Mouse (Mus musculus): Measurements from ENCODE around the gene Cacna2d1.

The Cacna2d1 gene

DNA sequence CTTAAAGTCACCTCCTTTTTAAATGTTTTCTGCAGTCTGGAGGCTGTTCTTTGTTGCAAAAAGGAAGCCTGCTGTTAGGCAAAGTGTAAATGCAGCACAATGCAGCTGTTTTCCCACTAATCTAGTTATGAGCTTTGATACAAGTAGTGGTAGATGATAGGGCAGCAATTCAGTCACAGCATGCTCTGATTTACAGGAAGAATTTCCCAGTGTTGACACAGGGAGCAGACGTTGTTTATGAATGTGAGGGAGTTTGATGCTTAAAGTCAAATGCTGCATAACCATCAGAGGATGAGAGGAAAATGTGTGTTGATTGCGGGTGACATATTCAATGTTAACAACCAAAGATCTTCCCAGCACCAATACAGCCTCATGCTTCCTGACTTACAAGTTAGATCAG, 342.6 kb downstream of the Cacna2d1 start:
- no peak for DNase-seq (ENCODE audit: low spot score in 2 of 2)

DNA sequence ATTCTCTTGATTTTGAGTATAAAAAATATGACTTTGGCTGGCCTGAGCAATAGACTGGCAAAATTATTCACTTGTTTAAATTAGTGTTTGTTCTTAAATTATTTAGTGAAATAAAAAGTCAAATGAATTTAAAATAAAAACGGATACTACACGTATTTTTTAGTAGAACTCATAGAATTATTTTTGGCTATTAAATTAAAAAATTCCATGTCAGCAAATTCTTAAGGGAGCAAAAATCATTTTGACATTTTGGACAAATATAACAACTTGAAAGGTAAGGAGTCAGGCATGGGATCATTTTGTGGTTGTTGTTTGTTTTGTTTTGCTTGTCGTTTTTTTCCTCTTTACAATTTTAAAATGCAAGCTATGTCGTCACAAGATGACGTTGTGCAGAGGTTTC, 346.7 kb downstream of the Cacna2d1 start:
- no peak for DNase-seq (ENCODE audit: low spot score in 2 of 2)

DNA sequence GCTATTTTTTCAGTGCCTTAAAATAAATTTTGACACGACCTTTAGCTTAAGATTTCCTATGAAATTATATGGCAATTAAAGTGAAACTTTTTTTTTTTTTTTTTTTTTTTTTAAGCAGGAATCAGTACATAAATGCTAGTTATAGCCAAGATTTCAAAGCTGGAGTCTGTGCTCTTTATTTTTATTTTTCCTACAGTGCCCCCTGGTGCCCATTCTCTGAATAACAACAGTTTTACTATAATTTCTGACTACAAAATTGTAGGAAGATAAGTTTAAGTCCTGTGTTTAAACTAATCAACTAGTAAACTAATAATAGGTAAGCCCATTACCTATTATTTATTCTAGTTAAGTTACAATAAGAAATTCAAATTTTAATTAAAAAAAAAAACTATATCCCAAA, 358.7 kb downstream of the Cacna2d1 start:
- DNase-seq (ENCODE audit: low spot score in 2 of 2), result no peak

DNA sequence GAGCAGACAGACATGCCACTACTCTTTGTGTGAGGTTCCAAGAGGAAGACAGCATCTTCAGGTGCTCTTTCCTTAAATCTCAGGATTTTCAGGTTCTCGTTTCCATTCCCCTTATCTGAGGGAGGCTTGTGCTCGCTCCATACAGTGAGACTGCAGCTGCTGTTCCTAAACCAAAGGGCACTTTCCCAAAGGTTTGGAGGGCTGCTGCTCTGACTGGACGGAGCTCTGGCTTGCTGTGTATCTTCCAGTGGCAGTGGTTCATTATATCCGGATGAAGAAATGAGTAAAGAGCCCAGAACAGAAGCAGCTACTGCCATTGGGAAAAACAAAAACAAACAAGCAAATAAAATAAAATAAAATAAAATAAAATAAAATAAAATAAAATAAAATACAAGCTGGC, 359.3 kb downstream of the Cacna2d1 start:
- DNase-seq (ENCODE audit: low spot score in 2 of 2), result no peak

DNA sequence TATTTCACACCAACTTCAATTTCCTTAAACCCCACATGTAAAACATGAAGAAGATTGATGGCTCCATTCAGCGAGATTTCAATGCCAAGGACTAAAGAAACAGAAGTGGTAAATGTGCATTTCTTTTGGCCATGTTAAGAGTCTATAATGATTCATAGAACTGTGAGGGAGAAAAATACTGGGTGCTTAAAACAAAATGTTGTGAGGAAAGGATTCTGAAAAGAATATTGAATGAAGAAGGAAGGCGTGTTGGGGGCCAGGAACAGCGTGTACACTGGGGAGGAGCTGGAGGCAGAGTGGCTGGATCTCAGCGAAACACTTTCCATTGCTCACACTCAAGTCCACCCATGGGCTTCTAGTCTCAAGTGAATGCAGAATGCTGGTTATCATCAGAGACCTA, 360.2 kb downstream of the Cacna2d1 start:
- no peak for DNase-seq (ENCODE audit: low spot score in 2 of 2)

DNA sequence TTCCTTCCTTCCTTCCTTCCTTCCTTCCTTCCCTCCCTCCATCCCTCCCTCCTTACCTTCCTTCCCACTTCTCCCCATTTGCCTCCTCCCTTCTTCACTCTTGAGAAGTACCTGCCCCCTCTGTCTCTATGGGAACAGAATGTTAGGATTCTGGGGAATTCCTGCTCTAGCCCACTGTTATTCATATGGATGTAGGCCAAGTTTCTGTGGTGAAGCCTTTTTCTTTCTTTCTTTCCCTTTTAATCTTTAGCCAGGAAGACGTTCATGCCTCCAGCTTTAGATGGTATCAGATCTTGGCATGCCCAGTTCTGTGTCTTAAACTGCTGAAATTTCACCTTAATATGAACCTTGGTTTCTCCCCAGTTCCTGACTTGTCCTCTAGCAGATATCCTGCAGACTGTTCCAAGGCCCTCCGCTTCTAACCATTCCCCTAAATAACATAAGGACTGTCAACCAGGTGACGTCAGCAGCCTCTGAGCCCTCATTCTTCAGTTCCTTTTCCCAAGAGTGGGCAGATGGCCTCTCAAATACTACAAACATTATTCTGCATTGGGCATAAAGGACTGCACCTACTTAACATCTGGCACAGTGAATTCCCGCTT, 362.8 kb downstream of the Cacna2d1 start:
- DNase-seq (ENCODE audit: low spot score in 2 of 2), result no peak

DNA sequence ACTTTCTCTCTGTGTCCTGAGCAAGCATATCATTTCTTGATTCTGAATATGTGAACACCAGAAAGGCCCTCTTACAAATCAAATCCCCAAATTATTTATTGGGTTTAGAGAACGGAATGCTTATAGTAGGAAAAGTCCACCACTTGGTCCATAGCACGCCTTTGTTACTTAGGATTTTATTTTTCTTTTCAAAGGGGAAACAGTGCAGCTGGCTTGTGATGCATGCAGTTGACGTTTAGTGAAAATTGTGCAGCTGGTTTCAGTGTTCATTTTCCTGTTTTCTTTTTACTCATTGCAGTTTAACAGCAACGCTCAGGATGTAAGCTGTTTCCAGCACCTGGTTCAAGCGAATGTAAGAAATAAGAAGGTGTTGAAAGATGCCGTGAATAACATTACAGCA, 365.1 kb downstream of the Cacna2d1 start:
- DNase-seq (ENCODE audit: low spot score in 2 of 2), result no peak

DNA sequence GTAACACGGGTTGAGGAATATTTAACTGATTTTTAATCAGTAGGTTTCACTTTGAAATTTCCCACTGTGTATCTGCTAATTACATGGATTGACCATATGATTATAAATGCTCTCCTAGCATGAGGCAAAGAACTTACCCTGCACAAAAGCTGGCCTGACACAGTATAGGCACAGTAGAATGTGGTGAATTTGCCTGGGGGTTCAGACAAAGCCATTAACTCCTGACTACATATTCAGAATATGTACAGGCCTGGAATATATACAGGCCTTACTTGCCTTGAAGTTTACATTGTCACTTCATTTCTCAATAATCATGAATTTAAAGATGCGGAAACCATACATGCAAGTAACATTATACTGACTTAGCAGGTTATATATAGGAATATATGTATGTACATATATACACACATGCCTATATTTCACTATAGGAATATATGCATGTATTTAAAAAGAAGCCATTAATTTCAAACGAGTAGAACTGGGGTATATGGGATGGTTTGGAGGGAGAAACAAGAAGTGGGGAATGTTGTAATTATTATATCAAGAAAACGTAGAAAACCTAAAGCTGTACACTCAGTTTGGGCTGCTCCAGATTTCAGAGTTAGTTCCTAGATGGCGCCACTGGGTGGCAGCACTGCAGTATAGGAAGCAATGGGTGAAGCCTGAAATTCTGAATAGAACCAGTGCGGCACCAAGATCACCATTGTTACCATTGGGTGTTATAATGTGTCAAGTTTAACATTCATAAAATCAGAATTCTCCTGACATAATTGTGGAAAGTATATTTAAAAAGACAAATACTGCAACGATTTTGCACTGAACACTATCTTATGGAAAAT, 374.9 kb downstream of the Cacna2d1 start:
- peak; percentile 4 to 37 for DNase-seq (ENCODE audit: low spot score in 2 of 2)

DNA sequence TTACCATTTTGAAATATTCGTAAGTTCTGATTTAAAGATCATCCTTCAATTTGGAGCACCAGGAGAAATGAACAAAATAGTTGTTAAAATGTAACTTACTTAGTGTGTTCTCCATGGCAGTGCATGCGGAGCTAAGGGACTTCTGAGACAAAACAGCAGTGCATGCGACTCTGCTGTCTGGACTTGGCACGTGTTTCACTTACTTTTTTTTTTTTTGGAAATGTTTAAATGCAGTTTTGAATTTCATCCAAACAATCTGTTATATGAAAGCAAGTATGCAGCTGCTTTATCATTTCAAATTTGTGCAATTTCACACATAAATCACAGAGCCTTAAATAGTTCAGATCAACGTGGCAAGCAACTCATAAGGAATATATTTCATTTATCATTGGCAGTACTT, 379.8 kb downstream of the Cacna2d1 start:
- no peak for DNase-seq (ENCODE audit: low spot score in 2 of 2)

DNA sequence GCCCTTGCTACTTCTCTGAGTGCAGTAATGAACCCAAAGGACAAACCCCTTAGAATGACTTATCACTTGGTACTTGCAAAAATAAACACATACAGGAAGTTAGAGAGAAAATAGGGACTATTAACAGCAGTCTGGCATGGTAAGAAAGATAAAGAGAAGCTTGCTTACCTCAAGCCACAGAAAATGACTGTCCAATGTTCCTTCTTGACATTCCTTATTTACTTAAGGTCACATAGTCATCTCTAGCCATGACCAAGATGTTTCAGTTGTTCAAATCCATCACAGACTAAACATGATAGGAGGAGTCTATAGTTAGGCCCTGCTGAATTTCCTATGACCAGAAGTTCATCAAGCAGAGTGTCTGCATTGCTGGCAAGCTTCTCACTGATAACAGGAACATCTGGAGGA, 381.5 kb downstream of the Cacna2d1 start:
- no peak for DNase-seq (ENCODE audit: low spot score in 2 of 2)

DNA sequence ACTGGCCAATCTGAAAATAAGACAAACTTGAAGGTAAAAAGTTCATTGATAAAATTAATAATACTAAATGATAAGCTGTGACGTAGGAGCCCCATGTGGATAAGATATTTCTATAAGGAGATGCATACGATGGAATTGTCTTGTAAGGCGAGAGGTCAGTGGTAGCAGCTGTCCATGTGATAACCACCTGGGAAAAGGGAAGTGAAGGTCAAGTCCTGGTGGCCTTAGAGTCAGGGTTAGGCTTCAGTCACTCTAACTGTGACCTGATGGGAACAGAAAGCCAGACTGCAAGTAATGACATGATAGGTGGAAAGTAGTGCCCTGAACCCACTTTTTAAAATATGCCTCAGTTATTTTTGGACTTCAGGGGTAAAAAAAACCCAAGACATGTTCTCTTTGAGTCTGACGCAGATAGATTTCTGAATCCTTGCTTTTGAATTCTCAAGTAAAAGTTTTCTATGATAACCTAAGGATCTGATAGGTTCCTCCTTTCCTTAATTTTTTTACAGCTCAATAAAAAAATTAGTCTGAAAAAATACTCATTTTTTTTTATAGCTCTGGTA, 383.3 kb downstream of the Cacna2d1 start:
- DNase-seq (ENCODE audit: low spot score in 2 of 2), result no peak

DNA sequence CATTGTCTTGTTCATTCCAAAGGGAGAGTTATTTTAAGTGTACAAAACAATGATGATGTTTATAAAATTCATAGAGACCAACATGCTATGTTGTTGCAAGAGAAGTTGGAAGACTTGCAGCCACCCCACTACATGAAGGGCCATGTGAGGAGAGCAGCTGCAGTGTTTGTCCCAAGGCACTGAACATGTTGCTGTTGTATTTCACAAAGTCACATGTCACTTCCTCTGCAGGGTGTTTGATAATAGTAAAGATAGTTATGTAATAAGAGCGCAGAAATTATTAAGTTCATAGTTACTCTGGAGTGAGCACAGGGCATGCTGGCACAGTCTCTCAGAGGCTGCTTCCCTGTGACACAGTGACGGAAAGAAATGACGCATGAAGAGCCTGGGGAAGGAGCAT, 392.1 kb downstream of the Cacna2d1 start:
- DNase-seq (ENCODE audit: low spot score in 2 of 2), result no peak

DNA sequence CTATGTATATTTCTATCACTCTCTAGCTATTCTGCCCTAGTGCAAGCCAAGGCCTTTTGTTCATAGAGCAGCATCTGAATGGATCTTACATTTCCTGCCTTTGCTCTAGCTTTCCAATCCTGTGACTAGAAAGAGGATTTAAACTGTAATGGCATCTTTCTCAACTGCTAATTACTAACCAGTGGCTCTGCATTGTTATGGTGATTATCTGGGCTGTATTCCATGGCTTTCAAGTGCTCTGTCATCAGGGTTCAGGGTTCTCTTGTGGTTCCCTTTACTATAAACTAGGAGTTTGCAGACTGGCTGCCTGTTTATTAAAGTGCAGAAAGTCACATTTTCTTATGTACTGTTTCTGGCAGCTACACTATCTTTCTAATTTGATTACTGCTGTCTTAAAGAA, 410.9 kb downstream of the Cacna2d1 start:
- DNase-seq (ENCODE audit: low spot score in 2 of 2), result no peak

DNA sequence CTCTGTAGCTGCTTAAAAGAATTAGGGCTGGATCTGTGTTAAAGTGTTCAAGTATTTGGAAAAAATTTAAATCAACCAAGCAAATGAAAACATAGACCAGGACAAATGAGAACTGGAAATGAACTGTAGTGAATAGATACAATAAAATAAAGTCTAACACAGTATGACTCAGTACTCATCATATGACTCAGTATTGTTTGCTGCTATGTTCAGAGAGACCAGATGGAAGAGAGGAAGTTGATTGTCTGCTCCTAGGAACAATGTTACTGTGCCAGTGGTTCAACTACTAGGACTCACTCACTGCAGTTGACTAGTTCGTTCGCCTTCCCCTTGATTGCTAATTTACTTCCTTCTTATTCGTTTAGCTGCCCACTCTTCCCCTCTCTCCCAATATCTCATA, 421.3 kb downstream of the Cacna2d1 start:
- no peak for DNase-seq (ENCODE audit: low spot score in 2 of 2)

DNA sequence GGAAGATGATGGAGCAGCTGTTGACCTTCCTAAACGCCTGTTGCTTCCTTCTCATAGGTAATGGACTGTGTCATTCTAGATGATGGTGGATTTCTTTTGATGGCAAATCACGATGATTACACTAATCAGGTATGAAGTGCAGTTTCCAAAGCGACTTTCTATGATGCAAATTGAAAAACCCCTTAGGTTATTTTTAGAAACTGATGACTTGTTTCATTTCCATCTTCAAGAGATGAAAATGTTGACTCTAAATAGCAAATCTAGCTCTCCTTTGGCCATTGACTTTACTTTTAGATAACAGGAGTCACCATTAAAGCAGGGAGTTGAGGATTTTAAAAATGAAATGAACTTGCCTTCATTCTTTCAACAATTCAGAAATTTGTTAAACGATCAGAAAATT, 423.2 kb downstream of the Cacna2d1 start:
- no peak for DNase-seq (ENCODE audit: low spot score in 2 of 2)

DNA sequence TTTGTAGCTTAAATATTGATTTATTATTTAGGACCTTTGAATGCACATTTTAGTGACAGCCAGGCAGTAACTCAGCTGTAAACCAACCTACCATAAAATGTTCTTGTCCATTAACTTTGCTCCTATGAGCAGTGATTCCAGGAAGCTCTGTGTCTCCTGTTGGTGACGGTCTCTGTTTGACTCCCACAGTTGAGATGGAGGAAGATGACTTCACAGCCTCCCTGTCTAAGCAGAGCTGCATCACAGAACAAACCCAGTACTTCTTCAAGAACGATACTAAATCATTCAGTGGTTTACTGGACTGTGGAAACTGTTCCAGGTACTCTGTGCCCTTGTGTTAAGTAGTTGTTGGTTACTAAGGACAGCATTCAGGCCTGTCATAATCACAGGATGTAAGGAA, 427.6 kb downstream of the Cacna2d1 start:
- no peak for DNase-seq (ENCODE audit: low spot score in 2 of 2)

DNA sequence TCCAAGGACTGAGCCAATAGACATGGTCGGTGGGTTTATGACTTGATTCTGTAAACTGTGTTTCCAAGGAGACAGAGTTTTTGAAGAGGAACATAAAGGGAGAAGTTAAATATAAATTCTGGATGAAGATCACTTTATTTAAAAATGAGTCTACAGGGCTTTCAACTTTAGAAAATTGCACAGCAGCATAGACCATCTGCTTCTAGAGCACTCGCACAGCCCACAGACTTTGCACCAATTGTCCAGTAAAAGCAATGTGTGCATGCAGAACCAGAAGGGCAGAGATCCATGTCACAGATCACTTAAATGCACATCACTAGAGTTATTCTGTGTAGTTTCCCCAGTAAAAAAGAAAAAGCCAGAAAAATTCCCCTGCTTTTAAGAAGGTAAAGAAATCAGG, 428.7 kb downstream of the Cacna2d1 start:
- no peak for DNase-seq (ENCODE audit: low spot score in 2 of 2)

DNA sequence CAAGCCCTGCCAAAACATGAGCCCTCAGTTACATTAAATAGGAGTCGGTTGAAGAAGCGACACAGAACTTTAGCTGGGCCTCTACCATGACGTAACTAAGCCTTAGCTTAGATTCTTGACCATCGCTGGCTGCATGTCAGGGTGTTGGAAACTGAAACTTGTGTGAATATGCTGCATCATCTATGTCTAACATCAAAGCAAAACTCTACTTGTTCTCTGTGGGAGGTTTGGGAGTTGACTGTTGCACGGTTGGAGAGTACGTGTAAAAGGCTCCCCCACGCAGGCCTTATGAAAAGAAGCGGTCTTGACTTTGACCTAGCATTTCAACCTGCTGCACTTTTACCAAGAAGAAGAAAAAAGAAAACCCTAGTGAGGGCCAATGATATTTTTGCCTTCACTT, 436.2 kb downstream of the Cacna2d1 start:
- DNase-seq (ENCODE audit: low spot score in 2 of 2), result no peak

DNA sequence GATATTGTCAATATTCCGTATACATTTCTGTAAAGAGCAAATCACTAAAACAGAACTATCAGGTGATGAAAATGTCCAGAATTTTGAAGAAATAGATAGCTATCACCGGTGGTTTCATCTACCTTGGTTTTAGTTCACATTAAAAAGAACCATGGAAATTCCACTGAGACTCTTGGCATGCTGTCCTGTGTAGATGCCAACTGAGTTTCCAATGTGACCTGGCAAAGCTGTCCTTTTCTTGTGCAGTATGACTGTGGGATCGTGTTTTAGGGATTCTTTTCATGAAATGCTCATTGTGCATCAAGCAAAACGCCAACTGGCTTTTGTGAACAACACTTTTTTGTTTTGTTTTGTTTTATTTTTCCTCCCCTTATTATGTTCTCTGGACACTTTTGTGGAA, 439.5 kb downstream of the Cacna2d1 start:
- no peak for DNase-seq (ENCODE audit: low spot score in 2 of 2)

DNA sequence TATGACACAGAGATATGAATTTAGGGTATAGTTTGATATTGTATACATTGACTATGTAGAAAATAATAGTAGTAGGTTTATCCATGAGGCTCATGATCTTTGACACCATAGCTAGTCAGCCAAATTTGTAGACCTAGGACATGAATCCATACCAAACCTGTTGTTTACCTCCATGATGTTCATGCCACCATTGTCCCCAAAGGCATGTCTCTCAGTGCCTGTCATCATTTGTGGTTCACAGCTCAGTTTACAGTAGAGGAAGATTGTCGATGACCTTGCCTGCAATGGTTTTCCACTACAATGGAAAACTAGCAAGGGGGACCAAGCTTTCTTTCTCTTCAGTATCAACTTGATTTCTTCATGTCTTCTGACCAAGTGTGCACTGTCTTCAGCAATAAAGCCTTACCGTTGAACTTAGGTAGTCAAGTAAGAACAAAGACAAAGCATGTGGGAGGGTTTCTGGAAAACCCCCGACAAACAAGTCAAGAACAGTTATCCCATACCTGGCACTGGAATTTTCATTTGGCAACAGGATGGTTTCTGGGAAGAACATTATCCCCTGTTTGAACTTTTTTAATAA, 441.9 kb downstream of the Cacna2d1 start:
- no peak for DNase-seq (ENCODE audit: low spot score in 2 of 2)

DNA sequence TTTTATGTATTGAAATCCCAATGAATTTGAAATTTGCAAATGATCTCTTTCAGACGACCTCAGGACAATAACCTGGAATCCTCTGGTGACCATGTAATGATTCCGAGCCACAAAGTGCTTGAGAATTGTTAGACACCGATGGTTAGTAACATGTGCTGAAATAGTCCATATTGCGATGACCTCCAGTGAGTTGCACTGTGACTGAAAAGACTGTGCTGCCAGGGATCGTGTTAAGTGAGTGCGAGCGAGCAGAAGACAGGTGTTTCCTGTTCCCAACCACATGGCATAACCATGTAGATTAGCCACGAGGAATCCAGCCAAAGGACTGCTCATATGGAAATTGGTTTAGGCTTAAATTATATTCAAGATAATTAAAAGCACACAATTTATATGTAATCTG, 475.5 kb downstream of the Cacna2d1 start:
- DNase-seq (ENCODE audit: low spot score in 2 of 2), result no peak

DNA sequence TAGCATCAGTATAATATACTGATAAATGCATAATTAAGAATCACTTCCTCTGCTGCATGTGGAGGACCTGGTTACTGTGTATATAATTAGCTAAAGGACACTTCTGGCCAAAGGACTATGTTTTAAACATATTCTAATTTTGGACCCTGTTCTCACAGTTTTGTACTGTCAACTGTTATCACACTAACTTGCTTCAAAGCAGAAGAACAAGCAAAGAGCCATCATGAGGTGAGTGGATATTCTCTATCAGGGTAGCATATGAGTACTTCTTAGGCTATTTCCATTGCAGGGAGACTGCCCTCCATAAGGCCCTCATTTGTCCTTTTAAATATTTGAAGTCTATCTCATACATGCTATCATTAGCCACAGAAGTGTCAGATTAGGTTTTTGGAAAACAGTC, 480.2 kb downstream of the Cacna2d1 start:
- no peak for DNase-seq (ENCODE audit: low spot score in 2 of 2)

DNA sequence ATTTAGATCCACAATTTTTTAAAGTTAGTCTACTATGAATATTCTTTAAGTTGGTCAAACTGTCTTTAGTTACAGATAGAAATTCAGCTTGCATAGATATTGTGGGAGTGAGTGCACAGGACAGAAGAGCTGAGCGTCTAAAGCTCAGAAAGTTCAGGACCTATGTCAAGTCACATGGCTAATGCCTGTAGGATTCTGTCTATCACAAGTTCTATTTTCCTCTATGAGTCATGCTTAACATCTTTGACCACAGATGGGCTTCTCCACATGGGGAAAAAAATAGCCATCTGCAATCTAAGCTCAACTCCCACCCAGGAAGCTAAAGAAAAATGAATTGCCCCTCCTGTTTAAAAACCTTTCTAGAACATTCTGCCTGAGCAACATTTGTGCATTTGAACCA, 483.5 kb downstream of the Cacna2d1 start:
- no peak for DNase-seq (ENCODE audit: low spot score in 2 of 2)

All from thymus, postnatal 10 days (tissue).